Mouse (Mus musculus) stomach, postnatal 0 days (tissue): Measurements from ENCODE around the gene Luc7l.

Experiments
- CTCF ChIP-seq: IDR thresholded peaks from 2 replicates; pipeline ENCODE4 v1.5.1; 2016; ENCODE audit warnings: antibody characterized with exemption, low read depth, mild to moderate bottlenecking, moderate library complexity
- EP300 ChIP-seq: optimal IDR thresholded peaks from 2 replicates; pipeline ENCODE3; 2016; ENCODE audit warnings: antibody characterized with exemption

GRCm38 (mm10) chr17:26212681-26213080 is 40.0 kb upstream of the Luc7l start:
- no peak for TF ChIP-seq CTCF
- TF ChIP-seq EP300 = no peak
